Mouse (Mus musculus) megakaryocyte progenitor cell, adult 5-6 weeks (primary cell): ENCODE results near the gene Cyp26c1. TPM values are rescaled to one million over a fixed set of nuclear protein-coding genes. Genes with fewer than 3 reads are reported as not detected.

Experiments
- ATAC-seq: replicated peaks from 2 replicates; pipeline ENCODE4 v1.8.0; 2016; ENCODE audit warnings: mild to moderate bottlenecking, moderate TSS enrichment, inconsistent platforms; ENCODE audit not compliant: poor library complexity
- total RNA-seq, 2 experiments: library from RNA; stranded (forward) in 1 of 2; stranded (reverse) in 1 of 2; fragments of 157-497, 149-512 nt in 1 of 2; fragments of 200-1000 nt in 1 of 2; gene quantifications; 2 replicates each; pipeline versions ENCODE4 v1.2.3 to v1.2.4; 2015 to 2017

Cyp26c1 gene
- not detected in 2 replicates for total RNA-seq (2015)
- not detected in 2 replicates for total RNA-seq (2017)

DNA sequence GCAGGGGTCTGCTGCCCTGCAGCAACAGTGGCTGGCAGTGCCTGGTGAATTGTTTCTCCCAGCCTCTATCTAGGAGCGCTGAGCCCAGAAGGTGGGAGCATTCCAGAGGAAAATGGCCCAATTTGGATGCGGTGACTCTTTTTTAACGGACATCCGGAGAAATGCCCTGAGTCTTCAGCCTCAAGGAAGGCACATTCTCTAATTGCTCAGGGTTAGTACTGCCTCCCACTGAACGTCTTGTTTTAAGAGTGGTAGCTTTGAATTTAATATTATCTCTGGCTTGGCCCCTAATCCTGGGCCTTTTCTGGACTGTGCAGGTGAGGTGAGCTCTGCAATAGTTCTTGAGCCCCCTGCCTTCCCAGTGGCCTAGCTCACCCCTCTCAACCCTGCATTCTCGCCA lies at the start of gene Cyp26c1:
Gene Cyp26c1 (plus strand): TSS at position 301 of the 400 bp plus-strand sequence.
- ATAC-seq, result no peak

DNA sequence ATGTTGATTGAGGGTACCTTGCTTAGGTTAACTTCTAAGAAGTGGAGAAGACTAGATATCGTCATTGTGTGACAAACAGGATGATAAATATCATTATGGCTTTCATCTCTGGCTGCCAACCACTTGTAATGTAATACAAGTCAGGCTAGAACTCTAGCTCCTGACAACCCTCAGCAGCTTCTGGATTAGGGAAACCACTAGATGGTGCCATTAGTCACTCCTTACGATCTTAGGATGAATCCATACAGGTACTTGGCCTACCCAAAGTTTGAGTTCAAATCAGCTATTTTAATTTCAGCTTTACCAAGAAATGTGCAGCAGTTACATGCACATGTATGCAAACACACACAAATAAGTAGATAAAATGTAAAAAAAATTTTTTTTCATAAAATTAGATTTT lies 37.4 kb upstream of the Cyp26c1 start:
- no peak for ATAC-seq

GRCm38 (mm10) chr19:37650526-37650925 lies 34.9 kb upstream of the Cyp26c1 start:
- no peak for ATAC-seq

DNA sequence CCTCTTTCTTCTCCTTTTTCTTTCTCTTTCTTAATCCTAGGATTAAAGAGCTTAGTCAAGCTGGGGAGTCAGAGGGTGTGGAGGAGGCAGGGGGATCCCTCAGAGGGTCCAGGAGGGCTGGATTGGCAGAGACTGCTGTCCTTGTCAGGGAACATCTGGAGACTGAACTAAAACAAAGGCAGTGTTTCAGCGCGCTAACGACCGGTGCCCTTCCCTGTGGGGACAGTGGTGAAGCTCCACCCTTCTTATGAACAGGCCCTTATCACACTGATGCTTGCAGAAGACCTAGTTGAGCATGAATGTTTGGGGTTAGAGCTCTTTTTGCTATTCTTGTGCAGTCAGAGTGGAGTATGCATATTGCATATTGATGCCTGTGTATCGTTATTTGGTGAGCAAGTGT lies 31.4 kb upstream of the Cyp26c1 start:
- peak; percentile 88 for ATAC-seq

DNA sequence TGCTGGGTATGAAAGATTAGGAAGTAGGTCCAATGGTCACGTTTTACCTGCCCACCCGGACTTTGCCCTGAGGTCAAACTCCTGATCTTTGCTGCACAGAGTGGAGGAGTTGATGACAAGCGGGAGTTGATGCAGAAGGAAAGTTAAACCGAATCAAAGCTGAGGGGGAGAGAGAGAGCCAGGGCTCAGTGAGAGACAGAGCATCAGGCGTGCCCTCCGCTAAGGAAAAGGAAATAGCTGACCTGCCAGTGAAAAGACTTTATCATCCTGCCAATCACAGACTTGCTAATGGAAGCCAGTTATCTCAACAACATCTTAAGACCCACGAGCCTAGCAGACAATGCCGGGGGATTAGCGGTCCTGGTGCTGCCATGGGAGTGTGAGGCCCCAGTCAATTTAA lies 28.9 kb upstream of the Cyp26c1 start:
- ATAC-seq, result no peak

DNA sequence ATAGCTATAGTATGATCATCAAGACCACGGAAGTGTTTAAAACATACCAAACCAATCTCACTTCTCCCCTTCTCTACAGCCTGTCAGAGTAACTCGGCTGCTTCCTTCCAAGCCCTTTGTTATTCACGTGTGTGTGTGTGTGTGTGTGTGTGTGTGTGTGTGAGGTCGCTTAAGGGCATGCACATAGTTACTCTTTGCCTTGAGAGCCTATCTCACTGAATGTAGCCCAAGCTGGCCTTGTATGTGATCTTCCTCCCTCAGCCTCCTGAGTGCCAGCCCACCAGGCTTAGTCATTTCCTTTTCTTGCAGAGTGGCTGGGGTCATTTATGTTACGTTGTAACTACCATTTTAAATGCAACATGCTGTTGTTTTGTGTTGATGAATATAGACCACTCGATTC lies 20.1 kb upstream of the Cyp26c1 start:
- no peak for ATAC-seq

DNA sequence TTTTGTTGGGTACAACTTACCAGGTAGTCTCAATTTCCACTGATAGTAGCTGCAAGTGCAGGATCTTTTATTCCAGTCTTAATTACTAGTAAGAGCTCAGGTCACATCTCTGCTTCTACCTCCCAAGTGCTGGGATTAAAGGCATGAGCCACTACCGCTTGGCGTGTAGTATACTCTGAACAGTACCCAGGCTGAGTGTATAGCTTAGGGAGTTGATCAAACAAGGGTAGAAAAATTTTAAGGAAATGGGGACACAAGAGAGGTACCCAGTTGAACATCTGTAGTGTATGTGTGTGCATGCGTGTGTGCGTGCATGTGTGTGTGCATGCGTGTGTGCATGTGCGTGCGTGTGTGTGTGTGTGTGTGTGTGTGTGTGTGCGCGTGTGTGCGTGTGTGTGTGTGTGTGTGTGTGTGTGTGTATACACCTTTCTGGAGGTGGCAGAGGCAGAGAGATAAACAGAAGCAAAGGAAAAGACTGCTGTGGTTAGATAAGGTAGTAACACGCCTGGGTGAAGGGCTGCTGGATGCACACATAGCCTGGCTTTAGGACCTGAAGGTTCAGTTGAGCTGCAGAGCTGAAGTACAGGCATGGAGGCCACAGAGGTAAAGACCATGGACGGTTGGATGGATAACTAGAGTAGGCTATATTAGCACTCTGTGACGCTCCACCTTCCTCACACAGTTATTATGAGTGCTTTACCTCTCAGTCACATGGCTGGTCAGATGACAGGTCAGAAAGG lies 17.4 kb upstream of the Cyp26c1 start:
- peak; percentile 97 for ATAC-seq

- no peak for ATAC-seq
These were observed 16.7 kb upstream of the Cyp26c1 start for GRCm38 (mm10) chr19:37668657-37669056.

- no peak for ATAC-seq
These were observed 15.9 kb upstream of the Cyp26c1 start for GRCm38 (mm10) chr19:37669486-37669885.

DNA sequence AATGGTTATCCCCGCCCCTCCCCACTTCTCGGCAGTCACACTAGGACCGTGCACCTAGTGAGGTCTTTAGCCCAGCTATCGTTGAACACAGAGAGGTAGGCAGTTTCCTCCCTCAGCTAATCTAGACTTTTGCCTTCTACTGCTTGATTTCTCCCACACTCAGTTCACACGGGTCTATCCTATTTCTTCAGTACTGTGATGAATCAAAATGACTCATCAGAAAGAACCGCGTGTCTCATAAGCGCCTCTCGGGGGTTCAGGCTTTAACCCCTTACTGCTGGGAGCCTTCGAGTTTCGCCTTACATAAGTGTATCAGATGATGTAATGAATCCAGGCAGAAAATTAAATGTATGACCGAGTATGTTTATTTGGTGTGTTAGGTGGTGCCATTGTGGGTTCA lies 12.0 kb upstream of the Cyp26c1 start:
- ATAC-seq, result peak; percentile 58

DNA sequence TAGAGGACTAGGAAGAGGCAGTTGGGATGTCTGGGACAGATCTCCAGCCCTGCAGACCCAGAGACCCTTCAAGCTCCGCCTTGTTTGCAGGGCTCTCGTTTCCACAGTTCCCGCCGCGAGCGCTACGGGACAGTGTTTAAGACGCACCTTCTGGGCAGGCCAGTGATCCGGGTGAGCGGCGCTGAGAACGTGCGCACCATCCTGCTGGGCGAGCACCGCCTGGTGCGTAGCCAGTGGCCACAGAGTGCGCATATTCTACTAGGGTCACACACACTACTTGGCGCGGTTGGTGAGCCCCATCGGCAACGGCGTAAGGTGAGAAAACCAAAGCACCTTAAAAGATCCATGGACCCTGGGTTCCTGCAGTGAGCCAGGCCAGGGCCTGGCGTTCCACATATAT lies 966 bp downstream of the Cyp26c1 start:
- no peak for ATAC-seq

DNA sequence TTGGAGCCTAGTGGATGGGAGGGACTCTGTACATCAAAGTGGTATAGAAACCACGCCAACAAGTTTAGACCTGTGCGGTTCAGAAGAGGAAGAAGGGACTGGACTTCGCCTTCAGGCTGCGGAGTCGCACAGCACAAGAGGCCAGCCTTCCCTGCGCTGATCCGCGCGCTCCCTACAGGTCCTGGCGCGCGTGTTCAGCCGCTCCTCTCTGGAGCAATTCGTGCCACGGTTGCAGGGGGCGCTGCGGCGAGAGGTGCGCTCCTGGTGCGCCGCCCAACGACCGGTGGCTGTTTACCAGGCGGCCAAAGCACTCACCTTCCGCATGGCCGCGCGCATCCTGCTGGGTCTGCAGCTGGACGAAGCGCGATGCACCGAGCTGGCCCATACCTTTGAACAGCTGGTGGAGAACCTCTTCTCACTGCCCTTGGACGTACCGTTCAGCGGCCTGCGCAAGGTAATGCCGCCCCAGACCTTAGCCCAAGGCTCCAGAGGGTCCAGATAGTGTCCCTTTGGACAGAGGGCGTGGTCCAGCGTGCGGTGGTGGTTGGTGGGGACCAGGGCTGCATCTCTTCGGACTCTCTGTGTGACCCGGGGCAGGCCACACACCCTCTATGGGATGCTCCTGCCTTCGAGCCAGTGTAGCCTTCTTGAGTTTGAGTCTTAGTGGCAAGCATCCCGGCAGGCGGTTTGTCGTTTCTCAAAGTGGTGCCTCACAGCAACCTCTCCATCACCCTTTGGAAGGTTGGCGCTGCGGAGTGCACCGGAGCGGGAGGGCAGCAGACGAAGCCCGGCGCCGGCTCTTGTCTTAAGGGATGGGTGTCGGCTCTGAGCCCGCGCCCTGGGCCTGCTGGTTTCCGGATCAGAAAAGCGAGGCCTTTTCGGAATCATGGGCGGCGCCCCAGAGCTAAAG lies 1.8 kb downstream of the Cyp26c1 start:
- no peak for ATAC-seq

DNA sequence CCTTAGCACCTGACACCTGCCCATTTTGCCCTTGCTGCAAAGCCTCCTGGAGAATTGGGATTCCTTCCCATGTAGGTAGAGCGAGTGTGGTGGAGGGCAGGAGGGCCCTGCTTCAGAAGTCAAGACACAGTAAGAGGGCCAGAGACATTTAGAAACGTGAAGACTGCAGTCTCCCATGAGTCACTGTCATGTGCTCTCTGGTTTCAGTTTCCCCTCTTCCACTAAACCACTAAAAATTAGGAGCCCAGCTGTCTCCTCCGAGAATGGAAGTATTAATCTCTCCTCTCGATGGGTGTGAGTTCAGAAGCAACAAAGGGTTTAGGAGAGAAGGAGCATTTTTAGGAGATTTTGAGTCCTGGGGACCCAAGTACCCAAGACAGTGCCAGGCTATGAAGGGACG lies 4.1 kb downstream of the Cyp26c1 start:
- ATAC-seq, result no peak

- no peak for ATAC-seq
These were observed 5.3 kb downstream of the Cyp26c1 start for GRCm38 (mm10) chr19:37690716-37691115.

DNA sequence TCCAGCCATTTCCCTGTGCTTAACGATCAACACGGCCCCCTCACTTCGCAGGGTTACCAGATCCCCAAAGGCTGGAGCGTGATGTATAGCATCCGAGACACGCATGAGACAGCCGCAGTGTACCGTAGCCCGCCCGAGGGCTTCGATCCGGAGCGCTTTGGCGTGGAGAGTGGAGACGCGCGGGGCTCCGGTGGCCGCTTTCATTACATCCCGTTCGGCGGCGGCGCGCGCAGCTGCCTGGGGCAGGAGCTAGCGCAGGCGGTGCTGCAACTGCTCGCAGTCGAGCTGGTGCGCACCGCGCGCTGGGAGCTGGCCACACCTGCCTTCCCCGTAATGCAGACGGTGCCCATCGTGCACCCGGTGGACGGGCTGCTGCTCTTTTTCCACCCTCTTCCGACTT lies 7.5 kb downstream of the Cyp26c1 start:
- peak; percentile 61 for ATAC-seq

DNA sequence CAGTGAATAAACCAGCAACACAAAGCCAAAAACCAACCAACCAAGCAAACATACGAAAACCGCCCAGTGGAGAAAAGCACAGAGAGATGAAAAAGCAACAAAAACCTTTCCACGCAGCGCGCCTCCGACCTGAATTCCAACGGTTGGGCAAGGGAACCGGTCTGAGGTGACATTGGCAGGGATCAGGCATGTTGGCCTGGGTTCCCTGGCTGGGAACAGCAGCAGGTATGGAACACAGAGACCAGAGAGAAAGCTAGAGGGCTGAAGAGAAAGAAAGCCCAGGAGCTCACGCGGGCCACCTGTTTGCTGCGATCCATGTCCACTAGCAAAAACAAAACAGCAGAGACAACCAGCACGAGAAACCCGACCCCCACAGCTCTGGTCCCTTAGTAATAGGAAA lies 9.8 kb downstream of the Cyp26c1 start:
- no peak for ATAC-seq

DNA sequence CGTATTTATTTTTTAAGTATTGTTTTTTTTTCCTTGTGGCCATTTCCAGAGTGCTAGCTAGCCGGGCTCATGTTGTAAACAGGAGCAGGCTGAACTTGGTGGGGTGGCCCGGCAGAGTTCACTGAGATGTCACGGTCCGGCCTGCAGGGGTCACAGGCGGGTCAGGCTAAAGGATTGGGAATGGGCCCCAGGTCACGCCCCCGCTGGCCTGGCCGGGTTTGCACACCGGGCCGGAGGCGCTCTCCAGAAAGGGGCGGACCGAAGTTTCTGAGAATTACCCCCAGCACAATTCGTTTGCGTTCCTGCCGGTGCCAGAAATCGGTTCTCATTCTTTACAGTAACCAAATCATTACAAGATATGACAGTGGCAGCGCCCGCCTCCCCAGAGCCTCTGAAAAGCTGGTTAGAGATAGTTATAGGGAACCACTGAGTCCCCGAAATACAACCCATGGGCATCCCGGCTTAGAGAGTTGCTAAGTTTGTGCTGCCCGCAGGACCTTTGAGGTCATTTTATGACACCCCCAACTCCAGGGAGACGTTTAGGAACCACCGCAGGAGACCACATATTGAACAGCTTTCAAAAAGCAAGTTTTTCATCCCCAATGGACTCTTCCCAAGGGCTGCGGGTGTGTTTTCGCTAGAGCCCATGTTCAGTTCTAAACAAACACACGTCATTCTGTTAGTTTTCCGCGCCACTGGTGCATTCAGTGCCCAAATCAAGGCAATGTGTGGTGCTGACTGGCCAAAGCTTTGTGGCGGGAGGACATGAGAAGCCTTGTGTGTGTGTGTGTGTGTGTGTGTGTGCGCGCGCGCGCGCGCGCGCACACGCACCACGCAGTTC lies 10.6 kb downstream of the Cyp26c1 start:
- no peak for ATAC-seq

GRCm38 (mm10) chr19:37696603-37697334 lies 11.4 kb downstream of the Cyp26c1 start:
- no peak for ATAC-seq

GRCm38 (mm10) chr19:37697335-37697636 lies 11.9 kb downstream of the Cyp26c1 start:
- no peak for ATAC-seq

DNA sequence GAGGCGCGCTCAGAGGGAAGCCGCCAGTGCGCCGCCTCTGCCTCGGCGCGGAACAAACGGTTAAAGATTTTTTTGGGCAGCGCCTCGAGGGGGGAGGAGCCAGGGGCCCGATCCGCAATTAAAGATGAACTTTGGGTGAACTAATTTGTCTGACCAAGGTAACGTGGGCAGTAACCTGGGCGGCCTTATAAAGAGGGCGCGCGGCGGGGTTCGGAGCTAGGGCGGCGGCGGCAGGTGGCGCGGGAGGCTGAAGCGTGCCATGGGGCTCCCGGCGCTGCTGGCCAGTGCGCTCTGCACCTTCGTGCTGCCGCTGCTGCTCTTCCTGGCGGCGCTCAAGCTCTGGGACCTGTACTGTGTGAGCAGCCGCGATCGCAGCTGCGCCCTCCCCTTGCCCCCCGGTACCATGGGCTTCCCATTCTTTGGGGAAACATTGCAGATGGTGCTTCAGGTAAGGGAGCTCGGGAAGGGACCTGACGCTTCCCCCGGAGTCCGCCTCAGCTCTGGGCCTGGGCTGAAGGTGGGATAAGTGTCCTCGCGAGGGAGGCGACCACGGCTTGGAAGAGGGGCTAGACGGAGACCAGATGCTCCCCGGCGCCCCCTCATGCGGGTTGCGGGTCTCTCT lies 12.4 kb downstream of the Cyp26c1 start, which contains the start of gene Cyp26a1:
Gene Cyp26a1 (plus strand): TSS at position 148 of the 622 bp plus-strand sequence.
- ATAC-seq, result no peak
